Mouse (Mus musculus): ENCODE data around the gene Pyroxd2.

The Pyroxd2 gene

GRCm38 (mm10) chr19:42745084-42745868 lies 7.3 kb downstream of the Pyroxd2 start:
- DNase-seq, result no peak

GRCm38 (mm10) chr19:42744162-42744586 lies 8.4 kb downstream of the Pyroxd2 start:
- DNase-seq, result peak; percentile 48

DNA sequence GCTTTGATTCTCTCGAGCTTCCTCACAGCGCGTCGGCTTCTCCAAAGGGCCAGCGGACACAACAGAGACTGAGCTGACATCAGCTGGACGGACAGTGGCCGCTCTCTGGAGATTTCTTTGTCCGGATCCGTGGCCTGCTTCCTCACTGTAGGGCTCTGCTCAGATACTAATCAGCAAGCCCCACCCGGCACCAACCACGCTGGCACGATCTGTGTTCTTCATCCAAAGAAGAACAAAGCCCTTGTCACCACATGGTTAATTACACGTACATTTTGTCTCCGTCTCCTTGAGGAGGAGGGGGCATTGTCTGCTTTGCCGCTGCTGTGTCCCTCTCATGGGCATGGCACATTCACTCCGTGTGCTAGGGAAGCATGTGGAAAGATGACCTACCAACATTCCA lies 9.3 kb downstream of the Pyroxd2 start:
- no peak for DNase-seq

DNA sequence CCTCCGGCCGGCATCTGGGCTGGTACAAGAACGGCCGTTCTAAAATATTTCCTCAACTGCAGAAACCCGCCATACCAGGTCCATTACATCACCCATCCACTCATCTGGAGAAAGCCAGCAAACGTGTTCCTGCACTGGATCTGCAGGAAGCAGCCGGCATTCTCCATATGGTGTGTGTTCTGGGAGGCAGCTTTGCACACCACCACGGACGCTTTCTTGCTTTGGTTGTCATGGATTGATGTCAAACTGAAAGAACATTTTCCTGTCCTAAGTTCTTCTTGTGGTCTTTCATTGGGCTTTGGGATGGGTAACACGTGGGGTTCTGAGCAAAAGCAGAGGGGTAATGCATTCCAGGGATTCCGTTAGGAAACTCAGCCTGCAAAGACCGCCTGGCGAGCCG lies 10.7 kb downstream of the Pyroxd2 start:
- DNase-seq, result no peak

GRCm38 (mm10) chr19:42740163-42740899 lies 12.2 kb downstream of the Pyroxd2 start:
- DNase-seq, result no peak

GRCm38 (mm10) chr19:42739734-42740133 lies 12.8 kb downstream of the Pyroxd2 start:
- DNase-seq, result no peak

DNA sequence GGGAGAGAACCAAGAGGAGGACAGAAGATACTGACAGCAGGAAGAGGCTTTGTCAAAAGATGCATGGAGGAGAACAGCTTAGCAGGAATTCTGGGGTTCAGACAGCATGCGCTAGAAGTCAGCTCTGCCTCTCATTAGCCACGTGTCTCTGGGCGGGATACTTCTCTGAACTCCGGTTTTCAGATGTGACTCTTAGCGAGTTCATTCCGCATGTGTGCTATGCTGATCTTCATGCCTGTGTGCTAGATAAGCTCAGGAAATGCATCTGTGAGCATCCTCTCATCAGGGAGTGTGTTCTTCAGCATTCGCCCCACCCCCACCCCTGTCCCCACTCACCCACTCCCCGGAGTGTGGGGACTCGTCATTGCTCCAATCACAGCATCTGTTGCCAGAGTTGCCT lies 14.8 kb downstream of the Pyroxd2 start:
- DNase-seq, result no peak

- no peak for DNase-seq
Observed at GRCm38 (mm10) chr19:42734982-42735381, 17.6 kb downstream of the Pyroxd2 start.

DNA sequence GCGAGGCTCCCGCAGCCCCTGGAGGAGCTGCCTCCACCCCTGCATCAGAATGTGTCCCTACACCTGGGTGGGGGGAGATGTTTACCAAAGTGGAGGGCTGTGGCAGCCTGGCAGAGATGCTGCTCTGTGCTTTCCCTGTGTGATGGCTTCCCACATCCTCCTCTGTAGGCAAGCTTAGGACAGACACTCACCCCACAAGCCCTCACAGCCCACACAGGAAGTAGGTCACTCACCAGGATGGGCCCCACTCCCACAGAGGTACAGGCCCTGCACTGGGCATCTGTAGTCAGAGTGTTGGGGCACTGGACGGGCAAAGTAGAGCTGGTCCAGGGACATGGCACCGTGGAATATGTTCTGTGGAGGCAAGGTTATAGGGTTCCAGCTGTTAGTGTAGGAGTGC lies 25.2 kb downstream of the Pyroxd2 start:
- peak; percentile 22 for DNase-seq

- no peak for DNase-seq
Observed at GRCm38 (mm10) chr19:42726766-42727165, 25.8 kb downstream of the Pyroxd2 start.

DNA sequence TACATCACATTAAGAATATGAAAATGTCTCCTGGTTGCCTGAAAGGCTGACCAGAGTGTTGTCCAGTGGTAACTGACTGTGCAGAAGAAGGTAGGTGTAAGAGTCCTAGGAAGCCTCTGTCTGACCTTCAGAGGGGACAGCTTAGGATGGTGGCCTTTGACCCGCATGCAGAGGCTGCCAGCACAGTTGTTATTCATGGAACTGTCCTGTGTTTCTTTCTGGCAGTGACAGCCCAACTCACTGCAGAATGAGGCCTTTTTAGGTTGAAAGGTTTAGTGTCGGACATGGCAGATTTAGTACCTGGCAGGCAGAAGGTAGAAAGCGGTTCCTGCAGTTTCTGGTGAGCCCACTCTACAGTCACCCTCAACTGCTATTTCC lies 26.6 kb downstream of the Pyroxd2 start:
- DNase-seq, result no peak

GRCm38 (mm10) chr19:42725056-42725972 lies 27.3 kb downstream of the Pyroxd2 start:
- peak; percentile 27 for DNase-seq

DNA sequence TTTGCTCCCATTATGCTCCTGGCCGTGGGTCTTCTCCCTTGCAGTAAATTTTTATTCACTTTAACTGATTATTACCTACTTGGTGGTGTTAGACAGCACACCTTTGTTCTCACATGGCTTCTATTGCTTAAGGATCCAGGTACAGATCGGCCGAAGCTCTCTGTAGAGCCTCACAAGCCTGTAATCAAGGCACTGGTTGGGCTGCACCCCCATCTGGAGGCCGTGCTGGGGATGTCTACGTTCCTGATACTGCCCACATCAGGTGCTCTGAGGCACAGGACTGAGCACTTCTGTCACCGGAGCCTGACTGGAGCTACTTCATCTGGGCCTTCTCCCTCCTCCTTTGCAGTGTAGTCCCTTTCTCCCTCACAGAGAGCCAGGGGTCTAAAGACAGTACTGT lies 29.3 kb downstream of the Pyroxd2 start:
- DNase-seq, result no peak

- no peak for DNase-seq
Observed at GRCm38 (mm10) chr19:42722500-42722899, 30.1 kb downstream of the Pyroxd2 start.

DNA sequence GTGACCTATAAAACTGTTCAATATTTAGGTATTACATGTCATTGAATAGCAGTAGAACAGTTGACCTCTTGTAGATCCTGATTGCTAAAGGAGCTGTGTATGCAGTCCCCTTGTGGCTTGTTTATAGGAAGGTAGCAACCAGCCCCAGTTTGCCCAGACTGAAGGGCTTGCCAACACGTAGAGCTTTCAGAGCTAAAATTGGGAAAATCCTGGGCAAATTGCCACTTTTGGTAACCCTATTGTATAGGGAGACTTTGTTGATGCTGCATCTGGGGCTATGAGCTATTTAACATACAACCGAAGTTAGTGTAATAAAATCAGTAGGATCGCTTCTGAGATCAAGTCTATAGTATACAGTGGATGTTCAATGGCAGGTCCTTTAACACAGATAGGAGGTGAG lies 34.5 kb downstream of the Pyroxd2 start:
- no peak for DNase-seq

GRCm38 (mm10) chr19:42717668-42718067 lies 34.9 kb downstream of the Pyroxd2 start:
- DNase-seq, result no peak

- no peak for DNase-seq
Observed at GRCm38 (mm10) chr19:42716507-42716906, 36.1 kb downstream of the Pyroxd2 start.

- DNase-seq, result no peak
Observed at GRCm38 (mm10) chr19:42713770-42714169, 38.8 kb downstream of the Pyroxd2 start.

DNA sequence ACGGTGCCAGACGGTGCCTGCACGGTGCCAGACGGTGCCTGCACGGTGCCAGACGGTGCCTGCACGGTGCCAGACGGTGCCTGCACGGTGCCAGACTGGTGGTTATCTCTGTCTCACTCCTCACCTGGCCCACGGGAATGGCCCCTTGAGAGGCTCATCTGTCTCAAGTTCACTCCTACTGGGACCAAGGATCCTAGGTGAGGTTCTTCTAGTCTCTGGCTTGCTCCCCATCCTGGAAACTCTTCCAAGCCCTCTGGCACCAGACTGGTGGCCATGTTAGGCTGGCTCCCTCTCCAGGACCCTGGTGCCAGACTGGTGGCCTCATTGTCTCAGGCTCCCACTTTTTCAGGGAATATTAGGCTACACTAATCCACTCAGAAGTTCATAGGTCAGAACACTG lies 53.1 kb downstream of the Pyroxd2 start:
- DNase-seq, result no peak

DNA sequence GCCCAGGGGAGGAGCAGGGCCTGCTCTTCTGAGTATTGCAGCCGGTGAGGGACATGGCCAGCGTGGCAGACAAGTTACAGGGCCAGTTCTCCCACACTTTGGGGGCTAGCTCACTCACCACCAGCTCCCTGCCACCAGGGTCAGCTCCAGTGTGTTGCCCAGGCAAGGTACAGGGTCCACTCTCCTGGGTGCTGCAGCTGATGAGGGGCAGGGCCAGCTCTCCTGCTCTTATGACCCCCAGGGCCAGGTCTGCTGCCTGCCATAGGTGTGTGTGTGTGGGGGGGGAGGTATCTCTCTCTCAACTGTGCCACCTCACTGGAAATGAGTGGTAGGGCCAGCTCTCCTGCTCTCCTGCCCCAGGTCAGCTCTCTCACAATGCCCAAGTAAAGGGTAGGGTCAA lies 54.0 kb downstream of the Pyroxd2 start:
- DNase-seq, result no peak

- no peak for DNase-seq
Observed at GRCm38 (mm10) chr19:42697336-42697735, 55.2 kb downstream of the Pyroxd2 start.

GRCm38 (mm10) chr19:42690256-42690655 lies 62.3 kb downstream of the Pyroxd2 start:
- no peak for DNase-seq

DNA sequence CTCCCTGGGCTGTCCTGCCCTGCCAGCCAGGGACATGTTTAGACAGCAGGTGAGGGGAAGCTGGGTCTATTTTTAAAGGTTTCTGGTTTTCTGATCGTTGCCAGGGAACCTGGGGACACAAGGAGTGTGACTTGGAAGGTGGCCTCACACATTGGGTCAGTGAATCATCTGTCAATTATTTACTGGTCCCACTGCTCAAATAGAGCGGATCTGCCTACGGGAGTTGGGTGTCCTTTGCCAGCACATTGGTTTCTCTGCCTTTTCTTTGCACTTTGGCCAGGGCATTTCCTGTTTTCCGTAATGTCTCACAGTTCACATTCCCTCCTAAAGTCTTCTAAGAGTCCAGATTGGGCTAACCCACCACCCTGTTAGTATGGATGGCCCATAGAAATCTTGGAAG lies 62.8 kb downstream of the Pyroxd2 start:
- no peak for DNase-seq

Measured in thymus, postnatal 4 days (tissue).